Mouse (Mus musculus): ENCODE results near the gene Rtn4r. TPM values are rescaled to one million over a fixed set of nuclear protein-coding genes. Genes with fewer than 3 reads are reported as not detected.

The Rtn4r gene
- total and polyA plus RNA-seq, 3 experiments: 0.04 TPM; not detected in 2

GRCm38 (mm10) chr16:18125131-18125530 is 2.3 kb upstream of the Rtn4r start:
- DNase-seq (ENCODE audit: low read depth, low spot score): no peak
- Histone ChIP-seq H3K27me3 (ENCODE audit: control insufficient read depth in 1 of 2, insufficient read depth in 2 of 2, low read length in 2 of 2) (peaks cover 3% of the 10 kb centered on the region in 2 experiments; a peak in 2 of 4 replicates), H3K4me3 (ENCODE audit: control insufficient read depth in 1 of 2, insufficient read depth in 1 of 2, low read depth in 2 of 2, low read length in 2 of 2) (no peak overlapping the region), H3K9me3 (replicated peaks; ENCODE audit: insufficient read depth, low read length) (no peaks in the 10 kb centered on the region), H3K79me2 (ENCODE audit: control insufficient read depth, insufficient read depth, low read length, poor library complexity) (no peaks in the 10 kb centered on the region), H3K4me1 (ENCODE audit: control insufficient read depth in 1 of 2, insufficient read depth in 2 of 2, low read length in 2 of 2) (no peaks in the 10 kb centered on the region), H3K27ac (ENCODE audit: control insufficient read depth, low read depth, low read length) (no peak overlapping the region), H3K9ac (ENCODE audit: control insufficient read depth, low read depth, low read length, poor library complexity, severe bottlenecking) (no peak overlapping the region), H3K36me3 (ENCODE audit: control insufficient read depth in 1 of 2, insufficient read depth in 2 of 2, low read length in 2 of 2) (no peaks in the 10 kb centered on the region)
- TF ChIP-seq TBP (IDR thresholded peaks at IDR 0.05; ENCODE audit: low read depth, low read length) (no peak), NELFE (IDR thresholded peaks at IDR 0.05; ENCODE audit: low read depth, low read length) (no peak), E2F4 (IDR thresholded peaks at IDR 0.05; ENCODE audit: borderline replicate concordance, low read depth, low read length) (no peak), NRF1 (IDR thresholded peaks at IDR 0.05; ENCODE audit: insufficient read depth, low read depth, low read length, poor library complexity, severe bottlenecking) (no peak), GABPA (IDR thresholded peaks at IDR 0.05; ENCODE audit: low read depth, low read length) (no peak), MEF2A (IDR thresholded peaks at IDR 0.05; ENCODE audit: extremely low read depth, insufficient replicate concordance, low read depth, low read length, poor library complexity, severe bottlenecking) (no peak), ZMIZ1 (IDR thresholded peaks at IDR 0.05; ENCODE audit: low read depth, low read length) (no peak), HCFC1 (IDR thresholded peaks at IDR 0.05; ENCODE audit: low read depth, low read length) (no peak), EP300 (IDR thresholded peaks at IDR 0.05; ENCODE audit: low read depth in 1 of 2, low read length in 2 of 2) (no peak), TCF12 (IDR thresholded peaks at IDR 0.05; ENCODE audit: low read depth, low read length) (no peak), UBTF (IDR thresholded peaks at IDR 0.05; ENCODE audit: borderline replicate concordance, insufficient read depth, low read depth, low read length) (no peak), ETS1 (IDR thresholded peaks at IDR 0.05; ENCODE audit: low read depth, low read length) (no peak), CTCF (IDR thresholded peaks at IDR 0.05 in 2 of 3, conservative IDR thresholded peaks at IDR 0.05 in 1 of 3; ENCODE audit: control insufficient read depth in 1 of 3, insufficient read depth in 1 of 3, low read depth in 2 of 3, low read length in 3 of 3, poor library complexity in 1 of 3, severe bottlenecking in 1 of 3) (no peak), BHLHE40 (IDR thresholded peaks at IDR 0.05; ENCODE audit: borderline replicate concordance, low read depth, low read length) (no peak), USF1 (IDR thresholded peaks at IDR 0.05; ENCODE audit: low read depth, low read length) (no peak), MXI1 (IDR thresholded peaks at IDR 0.05; ENCODE audit: low read depth, low read length) (no peak), ZNF384 (IDR thresholded peaks at IDR 0.05; ENCODE audit: low read depth, low read length) (no peak), TAL1 (IDR thresholded peaks at IDR 0.05; ENCODE audit: low read length) (no peak), RAD21 (IDR thresholded peaks at IDR 0.05; ENCODE audit: low read depth, low read length) (no peak)

- Histone ChIP-seq H3K27me3 (ENCODE audit: control insufficient read depth in 1 of 2, insufficient read depth in 2 of 2, low read length in 2 of 2) (peaks cover 2 to 3% of the 10 kb centered on the region in 2 experiments; a peak in 2 of 4 replicates), H3K4me1 (ENCODE audit: control insufficient read depth in 1 of 2, insufficient read depth in 2 of 2, low read length in 2 of 2) (0 out of 4 replicates have a peak, but pooled peaks cover 0 to 2% of the 10 kb centered on the region in 2 experiments), H3K4me3 (ENCODE audit: control insufficient read depth in 1 of 2, insufficient read depth in 1 of 2, low read depth in 2 of 2, low read length in 2 of 2) (no peak overlapping the region), H3K9me3 (replicated peaks; ENCODE audit: insufficient read depth, low read length) (no peaks in the 10 kb centered on the region), H3K79me2 (ENCODE audit: control insufficient read depth, insufficient read depth, low read length, poor library complexity) (no peaks in the 10 kb centered on the region), H3K27ac (ENCODE audit: control insufficient read depth, low read depth, low read length) (no peak overlapping the region), H3K36me3 (ENCODE audit: control insufficient read depth in 1 of 2, insufficient read depth in 2 of 2, low read length in 2 of 2) (no peaks in the 10 kb centered on the region; a peak in 1 of 4 replicates), H3K9ac (ENCODE audit: control insufficient read depth, low read depth, low read length, poor library complexity, severe bottlenecking) (no peak overlapping the region)
- no peak for DNase-seq (ENCODE audit: low read depth, low spot score)
- TF ChIP-seq MEF2A (IDR thresholded peaks at IDR 0.05; ENCODE audit: extremely low read depth, insufficient replicate concordance, low read depth, low read length, poor library complexity, severe bottlenecking): no peak
- no peak for TF ChIP-seq GABPA (IDR thresholded peaks at IDR 0.05; ENCODE audit: low read depth, low read length)
- no peak for TF ChIP-seq UBTF (IDR thresholded peaks at IDR 0.05; ENCODE audit: borderline replicate concordance, insufficient read depth, low read depth, low read length)
- no peak for TF ChIP-seq KAT2A (conservative IDR thresholded peaks at IDR 0.05; ENCODE audit: low read depth, low read length)
- no peak for TF ChIP-seq USF1 (IDR thresholded peaks at IDR 0.05; ENCODE audit: low read depth, low read length)
- no peak for TF ChIP-seq CTCF (IDR thresholded peaks at IDR 0.05 in 2 of 3, conservative IDR thresholded peaks at IDR 0.05 in 1 of 3; ENCODE audit: control insufficient read depth in 1 of 3, insufficient read depth in 1 of 3, low read depth in 2 of 3, low read length in 3 of 3, poor library complexity in 1 of 3, severe bottlenecking in 1 of 3)
These were observed 1.2 kb upstream of the Rtn4r start for GRCm38 (mm10) chr16:18126211-18126610.
